Mouse (Mus musculus) T-helper 2 cell (primary cell): ENCODE data around the gene Hoxa3.

Source experiments
- in situ Hi-C: fragments of 300-600 bp; cut with MboI, MseI; formaldehyde crosslinking; loops from one replicate; pipeline ENCODE4 v1.15.1; 2025; ENCODE audit warnings: high pct_unique_total_duplicates

The Hoxa3 gene

DNA sequence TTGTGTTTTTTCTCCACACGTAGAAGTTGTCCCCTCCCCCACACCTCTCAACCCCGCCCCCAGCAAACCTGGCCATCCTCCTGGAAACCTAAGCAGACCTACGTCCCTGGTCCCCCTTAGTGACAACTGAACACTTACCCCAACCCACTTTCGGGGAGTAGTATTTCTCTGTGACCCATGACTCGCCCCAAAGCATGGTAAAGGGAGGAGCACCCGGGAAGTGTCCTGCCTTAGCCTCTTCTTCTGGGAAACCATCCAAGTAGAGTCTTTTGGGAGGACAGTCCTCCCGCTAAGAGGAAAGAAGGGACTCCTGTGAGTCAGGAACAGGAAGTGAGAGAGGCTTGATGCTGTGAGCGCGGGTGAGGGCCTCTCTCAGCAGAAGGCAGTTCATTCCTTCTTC is 53.2 kb downstream of the Hoxa3 start:
- in situ Hi-C loops = loop anchor here (10.0 kb wide), 1 partner anchor 145 kb away; the partner anchor contains the start of gene Skap2

- in situ Hi-C loops = loop anchor here (10.0 kb wide), 1 partner anchor 144 kb away; the partner anchor contains the start of gene Skap2
Observed at GRCm38 (mm10) chr6:52159164-52159761, 53.9 kb downstream of the Hoxa3 start.

DNA sequence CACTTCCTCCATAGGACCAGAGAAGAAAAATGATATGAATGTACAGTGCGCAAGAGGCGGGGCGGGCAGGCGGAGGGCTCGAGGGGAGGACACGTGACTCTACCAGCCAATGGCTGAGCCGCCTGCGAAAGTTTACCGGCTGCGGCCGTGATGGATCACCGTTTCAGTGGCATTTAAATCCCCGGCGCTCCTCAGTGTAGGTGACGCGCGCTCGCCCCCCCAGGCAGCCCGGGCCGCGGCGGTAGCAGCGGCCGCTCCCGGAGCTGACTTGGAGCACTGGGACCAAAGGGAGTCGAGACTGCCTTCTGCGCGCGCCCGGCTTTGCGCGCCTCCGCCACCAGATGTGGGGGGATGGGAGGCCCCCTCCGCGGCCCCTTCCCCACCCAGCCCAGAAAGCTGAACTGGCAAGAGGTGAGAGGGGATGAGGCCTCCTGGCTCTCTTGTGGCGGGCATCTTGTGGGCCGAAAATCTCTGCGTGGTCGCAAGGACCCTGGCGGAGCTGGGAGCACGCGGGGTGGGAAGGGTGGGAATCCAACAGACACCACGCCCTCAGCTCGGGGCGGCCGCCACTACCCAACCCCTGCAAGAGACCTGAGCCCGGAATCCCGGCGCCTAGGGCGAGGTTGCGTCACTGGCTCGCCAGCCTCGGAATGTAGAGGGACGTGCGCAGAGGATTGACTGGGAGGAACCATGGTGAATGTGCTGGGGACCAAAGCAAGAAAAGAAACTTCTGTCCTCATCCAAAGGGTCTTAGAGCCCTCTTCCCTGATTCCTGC is 54.7 kb downstream of the Hoxa3 start, which contains the start of gene Hoxa1:
Gene Hoxa1 (minus strand): TSS at position 42 of the 776 bp plus-strand sequence.
- in situ Hi-C loops = loop anchor here (10.0 kb wide), 1 partner anchor 144 kb away; the partner anchor contains the start of gene Skap2

GRCm38 (mm10) chr6:52157466-52158275 is 55.5 kb downstream of the Hoxa3 start:
- in situ Hi-C loops = loop anchor here (10.0 kb wide), 1 partner anchor 143 kb away; the partner anchor contains the start of gene Skap2

DNA sequence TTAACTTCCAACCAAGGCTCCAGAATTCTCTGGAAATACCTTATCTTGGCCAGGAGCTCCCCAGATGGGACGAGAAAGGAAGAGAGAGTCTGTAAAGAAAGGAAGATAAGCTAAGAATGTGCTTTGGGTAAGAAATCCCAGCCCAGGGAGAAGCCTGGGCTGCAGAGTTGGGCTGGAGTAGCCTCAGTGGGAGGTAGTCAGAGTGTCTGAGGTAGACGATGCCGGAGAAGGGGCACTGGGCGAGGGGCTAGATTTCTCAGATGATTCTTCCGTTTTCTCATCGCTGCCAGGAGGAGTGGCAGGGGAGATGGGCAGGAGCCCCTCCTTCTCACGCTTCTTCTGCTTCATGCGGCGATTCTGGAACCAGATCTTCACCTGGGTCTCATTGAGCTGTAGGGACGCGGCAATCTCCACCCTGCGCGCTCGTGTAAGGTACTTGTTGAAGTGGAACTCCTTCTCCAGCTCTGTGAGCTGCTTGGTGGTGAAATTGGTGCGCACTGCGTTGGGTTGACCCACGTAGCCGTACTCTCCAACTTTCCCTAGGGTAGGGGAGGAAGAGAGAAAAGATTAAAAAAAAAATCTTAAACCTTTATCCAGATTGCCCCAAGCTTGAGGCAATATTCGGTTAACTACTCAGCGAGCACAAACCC is 56.5 kb downstream of the Hoxa3 start:
- in situ Hi-C loops = loop anchor here (10.0 kb wide), 1 partner anchor 142 kb away; the partner anchor contains the start of gene Skap2

- in situ Hi-C loops = loop anchor here (10.0 kb wide), 1 partner anchor 141 kb away; the partner anchor contains the start of gene Skap2
Observed at GRCm38 (mm10) chr6:52155471-52155870, 57.7 kb downstream of the Hoxa3 start.

GRCm38 (mm10) chr6:52154044-52154443 is 59.1 kb downstream of the Hoxa3 start:
- in situ Hi-C loops = loop anchor here (10.0 kb wide), 1 partner anchor 139 kb away; the partner anchor contains the start of gene Skap2

DNA sequence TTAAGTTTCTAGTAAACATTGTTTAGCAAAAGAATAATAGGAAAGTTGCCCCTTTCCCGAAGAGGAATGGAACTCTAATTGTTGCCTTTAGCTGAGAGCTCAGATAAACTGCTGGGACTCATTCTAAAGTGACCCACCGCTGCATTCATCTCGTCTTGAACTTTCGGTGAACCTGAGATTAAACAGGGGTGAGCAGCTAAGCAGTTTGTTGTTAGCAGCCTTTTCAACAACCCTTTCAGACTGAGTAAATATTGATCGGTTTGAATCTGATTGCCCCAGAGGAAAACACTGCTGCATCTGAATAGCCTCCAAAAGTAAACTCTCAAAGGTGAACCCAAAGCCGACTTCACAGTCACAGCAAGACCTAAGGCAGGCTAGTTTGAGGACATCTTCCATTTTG is 59.9 kb downstream of the Hoxa3 start:
- in situ Hi-C loops = loop anchor here (10.0 kb wide), 1 partner anchor 138 kb away; the partner anchor contains the start of gene Skap2

DNA sequence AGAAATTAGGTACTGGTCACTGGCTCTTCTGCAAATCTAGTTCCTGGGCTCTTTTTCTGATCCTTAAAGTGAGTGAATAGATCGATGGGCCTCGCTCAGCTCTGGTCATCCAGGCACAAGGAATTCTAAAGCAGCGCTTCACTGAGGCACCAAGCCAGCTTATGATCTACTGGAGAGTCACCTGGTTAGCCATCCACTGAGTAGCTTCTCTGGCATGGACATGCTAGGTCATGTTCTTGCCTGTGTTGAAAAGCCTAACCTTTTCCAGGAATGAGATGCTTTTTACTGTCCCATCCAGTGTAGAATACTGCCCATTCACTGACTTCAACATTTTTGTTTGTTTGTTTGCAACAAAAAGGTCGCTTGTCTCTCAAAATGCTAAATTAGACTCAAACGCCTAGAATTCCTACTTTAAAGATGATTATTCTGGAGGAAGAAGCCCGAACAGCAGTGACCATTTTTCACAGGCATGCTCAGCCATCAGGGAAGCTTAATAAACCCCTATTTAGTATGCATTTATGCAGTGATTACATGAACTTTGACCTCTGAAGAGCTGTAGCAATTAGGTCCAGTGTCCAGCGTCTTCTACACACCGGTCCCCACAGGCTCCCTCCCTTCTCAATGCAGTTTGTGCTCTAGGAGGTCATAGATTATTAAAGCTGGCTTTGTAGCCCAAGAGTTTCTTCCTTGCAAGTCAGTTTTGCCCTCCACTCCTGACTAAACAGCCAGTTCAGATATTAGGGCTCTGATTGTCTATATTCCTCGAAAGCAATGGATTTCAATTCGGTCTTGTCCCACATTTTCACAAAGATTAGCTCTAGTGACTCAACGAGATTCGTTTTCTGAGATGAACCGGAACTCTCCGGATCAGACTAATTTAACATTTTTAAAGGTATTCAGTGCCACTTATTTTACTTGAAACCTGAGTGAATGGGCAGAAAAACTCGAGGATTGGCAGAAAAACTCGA is 60.6 kb downstream of the Hoxa3 start:
- in situ Hi-C loops = loop anchor here (10.0 kb wide), 1 partner anchor 138 kb away; the partner anchor contains the start of gene Skap2

DNA sequence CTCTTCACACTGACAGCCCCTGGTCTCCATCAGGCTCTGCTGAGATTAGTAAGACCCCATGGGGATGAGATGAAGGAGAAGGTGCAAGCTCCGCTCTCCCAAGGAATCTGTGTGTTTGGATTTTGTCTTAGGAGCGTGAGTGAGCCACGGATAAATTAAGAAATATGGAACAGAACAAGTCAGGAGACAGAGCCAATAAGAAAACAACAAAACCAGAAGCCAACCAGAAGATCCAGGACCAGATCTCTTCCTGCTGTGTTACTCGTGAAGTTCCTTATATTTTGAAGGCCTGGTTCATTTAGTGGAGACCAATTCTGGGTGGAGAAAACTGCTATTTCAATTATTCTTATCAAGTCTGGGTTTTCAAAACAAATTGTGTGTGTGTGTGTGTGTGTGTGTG is 61.6 kb downstream of the Hoxa3 start:
- in situ Hi-C loops = loop anchor here (10.0 kb wide), 1 partner anchor 137 kb away; the partner anchor contains the start of gene Skap2

GRCm38 (mm10) chr6:52150401-52150966 is 62.7 kb downstream of the Hoxa3 start:
- in situ Hi-C loops = loop anchor here (10.0 kb wide), 1 partner anchor 136 kb away; the partner anchor contains the start of gene Skap2

DNA sequence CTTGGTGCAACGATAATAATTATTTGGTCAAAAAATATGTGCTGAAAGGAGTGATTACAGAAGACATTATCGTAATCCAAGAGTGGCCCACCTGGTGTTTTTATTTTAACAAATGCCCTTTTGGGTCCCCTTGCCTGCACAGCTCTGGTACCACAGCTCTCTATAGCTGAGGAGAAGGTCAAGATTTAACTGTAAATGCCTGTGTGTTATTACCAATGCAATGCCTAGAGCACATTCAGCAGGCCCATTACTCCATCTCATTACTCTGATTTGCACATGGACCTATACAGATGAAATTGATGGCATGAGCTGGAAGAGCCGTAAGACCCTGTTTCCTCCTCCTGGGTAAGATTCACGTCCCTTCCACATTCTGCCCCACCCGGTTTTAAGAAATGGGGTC is 74.0 kb downstream of the Hoxa3 start:
- in situ Hi-C loops = no loop called here

DNA sequence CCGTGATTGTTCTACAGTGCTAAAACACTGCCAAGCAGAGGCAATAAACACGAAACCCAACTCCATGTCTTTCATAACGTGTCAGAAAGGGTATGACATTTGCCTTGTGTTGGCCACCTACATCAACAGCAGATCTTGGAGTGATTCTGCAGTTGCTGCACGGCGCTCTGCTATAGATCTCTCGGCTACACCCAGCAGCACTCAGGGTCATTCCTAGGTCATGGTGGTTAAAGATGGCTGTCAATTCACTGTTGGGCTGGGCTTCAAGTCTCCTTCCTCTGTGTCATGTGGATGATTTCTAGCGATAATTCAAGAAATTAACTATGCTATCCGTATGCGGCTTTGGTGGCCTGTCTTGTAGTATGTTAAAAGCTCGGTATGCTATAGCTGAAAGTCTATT is 74.6 kb downstream of the Hoxa3 start:
- in situ Hi-C loops = no loop called here

DNA sequence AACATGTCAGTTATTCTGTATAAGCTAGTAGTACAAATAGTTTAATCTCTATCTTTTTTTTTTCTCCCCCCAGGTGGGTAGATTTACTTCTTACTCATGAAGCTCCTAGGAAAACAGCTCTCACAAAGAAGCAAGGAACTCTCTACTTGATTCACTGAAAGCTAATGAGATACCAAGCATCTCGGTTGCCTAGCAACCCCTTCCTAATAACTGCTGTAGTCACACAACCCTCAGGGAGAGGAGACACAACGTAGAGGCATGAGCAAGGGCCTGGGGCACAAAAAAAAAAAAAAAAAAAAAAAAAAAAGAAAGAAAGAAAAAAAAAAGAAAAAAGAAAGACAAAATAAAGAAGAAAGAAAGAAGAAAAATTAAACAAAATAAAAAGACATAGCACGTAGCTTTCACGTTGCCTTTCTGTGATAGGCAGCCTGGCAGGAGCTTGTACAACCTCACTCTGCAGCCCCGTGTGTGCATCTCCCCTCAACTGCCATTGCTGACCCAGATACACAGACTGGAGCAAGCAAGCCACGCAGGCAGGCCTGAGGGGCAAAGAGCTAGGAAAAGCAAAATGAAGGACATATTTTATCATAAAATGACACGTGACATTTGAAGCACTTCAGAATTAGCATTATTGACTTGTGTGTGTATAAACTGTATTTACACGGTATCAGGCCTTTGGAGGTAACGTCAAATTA is 75.1 kb downstream of the Hoxa3 start:
- in situ Hi-C loops = no loop called here

- in situ Hi-C loops = no loop called here
Observed at GRCm38 (mm10) chr6:52123673-52124072, 89.5 kb downstream of the Hoxa3 start.

DNA sequence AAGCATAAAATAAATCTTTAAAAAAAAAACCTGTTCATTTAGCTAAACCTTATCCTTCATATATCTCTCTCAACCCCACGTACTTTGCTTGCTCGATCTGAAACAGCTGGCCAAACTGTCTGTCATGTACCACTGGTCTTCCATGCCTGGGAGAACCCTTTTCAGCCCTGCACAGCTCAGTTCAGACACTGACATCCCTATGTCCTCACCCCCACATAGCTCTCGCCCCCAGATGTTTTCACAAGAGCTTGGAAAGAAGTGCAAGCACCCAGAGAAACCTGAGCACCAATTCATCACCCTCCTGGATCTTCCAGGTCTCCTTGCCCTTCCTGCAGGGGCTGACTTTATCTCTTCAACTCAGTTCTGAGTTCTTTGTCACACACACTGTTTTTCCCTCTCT is 92.0 kb downstream of the Hoxa3 start:
- in situ Hi-C loops = no loop called here
